Mouse (Mus musculus): ENCODE measurements around the gene Igfbp6.

The Igfbp6 gene

DNA sequence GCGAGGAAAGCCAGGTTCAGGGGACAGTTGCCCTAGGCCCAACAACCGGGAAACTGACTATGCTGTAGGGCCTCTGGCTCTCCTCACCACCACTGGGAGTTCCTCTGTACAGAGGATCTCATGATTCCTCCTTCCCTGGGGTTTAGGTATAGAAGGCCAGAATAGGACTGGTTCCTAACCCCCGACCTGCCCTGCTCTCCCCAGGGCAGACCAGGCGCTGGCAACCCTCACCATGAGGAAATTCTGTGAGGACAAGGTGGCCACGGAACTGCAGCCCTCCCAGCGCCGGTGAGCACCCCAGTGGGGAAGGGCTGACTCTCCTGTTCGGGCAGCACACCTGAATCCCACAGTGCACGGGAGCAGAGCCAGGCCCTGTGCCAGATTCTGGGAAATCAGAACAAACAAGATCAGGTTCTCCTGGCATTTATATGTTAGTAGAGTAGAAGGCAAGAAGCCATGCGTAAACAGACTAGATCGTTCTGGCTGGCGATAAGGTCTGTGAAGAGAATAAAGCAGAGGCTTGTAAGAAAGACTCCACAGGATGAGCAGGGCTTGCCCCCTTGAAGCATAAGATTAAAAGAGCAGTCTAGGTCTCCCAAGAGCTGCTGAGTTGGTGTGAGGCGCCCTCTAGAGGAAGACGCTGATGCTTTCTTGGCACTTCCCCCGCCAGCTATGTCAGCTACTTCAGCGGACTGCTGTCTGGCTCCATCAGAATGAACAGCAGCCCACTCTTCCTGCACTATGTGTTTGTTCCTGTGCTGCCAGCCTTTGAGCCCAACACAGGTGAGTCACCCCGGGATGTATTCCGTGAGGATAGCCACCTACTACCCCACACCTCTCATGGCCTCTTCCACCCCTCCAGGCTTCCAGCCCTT, 35.3 kb upstream of the Igfbp6 start:
- ATAC-seq (ENCODE audit: insufficient number of reproducible peaks, low FRiP score, low TSS enrichment): 0 out of 2 replicates have a peak, but pooled peaks have one; percentile 34

DNA sequence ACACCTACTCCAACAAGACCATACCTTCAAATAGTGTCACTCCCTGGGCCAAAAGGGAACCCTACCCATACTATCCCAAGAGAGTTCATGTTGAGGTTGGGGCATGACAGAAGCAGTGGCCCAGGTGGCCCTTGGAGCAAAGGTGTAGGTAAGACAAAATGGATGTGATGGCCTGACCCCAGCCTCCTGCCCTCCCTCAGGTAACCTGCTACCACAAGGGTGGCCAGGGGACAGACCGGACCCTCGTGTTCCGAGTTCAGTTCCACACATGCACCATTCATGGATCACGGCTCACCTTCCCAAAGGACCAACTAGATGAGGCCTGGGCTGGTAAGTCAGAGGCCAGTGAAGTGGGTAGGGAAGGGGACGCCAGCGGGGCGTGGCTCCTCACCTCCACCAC, 33.9 kb upstream of the Igfbp6 start:
- no peak for ATAC-seq (ENCODE audit: insufficient number of reproducible peaks, low FRiP score, low TSS enrichment)

DNA sequence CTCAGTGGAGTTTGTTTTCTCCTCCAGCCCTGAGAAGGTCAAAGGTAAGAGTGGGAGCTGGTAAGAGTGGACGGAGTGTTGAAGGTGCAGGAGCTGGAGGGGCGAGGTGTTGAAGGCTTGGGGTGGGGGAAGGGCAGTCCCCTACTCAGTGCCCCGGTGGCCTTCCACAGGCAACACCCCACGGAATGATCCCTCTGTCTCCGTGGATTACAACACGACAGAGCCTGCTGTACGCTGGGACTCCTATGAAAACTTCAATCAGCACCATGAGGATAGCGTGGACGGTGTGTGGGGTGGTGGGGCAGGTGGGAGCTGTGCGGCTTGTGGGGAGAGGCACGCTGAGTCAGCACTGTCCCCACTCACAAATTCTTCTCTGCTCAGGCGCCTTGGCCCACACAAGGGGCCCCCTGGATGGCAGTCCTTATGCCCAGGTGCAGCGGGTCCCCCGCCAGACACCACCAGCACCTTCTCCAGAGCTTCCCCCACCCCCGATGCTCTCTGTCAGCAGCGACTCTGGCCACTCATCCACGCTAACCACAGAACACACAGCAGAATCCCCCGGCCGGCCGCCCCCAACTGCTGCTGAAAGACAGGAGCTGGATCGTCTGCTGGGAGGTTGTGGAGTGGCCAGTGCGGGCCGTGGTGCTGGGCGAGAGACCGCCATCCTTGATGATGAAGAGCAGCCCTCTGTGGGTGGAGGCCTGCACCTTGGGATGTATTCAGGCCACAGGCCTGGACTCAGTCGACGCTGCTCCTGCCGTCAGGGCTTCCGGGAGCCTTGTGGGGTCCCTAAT, 33.3 kb upstream of the Igfbp6 start:
- no peak for ATAC-seq (ENCODE audit: insufficient number of reproducible peaks, low FRiP score, low TSS enrichment)

GRCm38 (mm10) chr15:102111495-102111829, 32.7 kb upstream of the Igfbp6 start:
- no peak for ATAC-seq (ENCODE audit: insufficient number of reproducible peaks, low FRiP score, low TSS enrichment)

GRCm38 (mm10) chr15:102112181-102112580, 32.0 kb upstream of the Igfbp6 start:
- ATAC-seq (ENCODE audit: insufficient number of reproducible peaks, low FRiP score, low TSS enrichment): no peak

DNA sequence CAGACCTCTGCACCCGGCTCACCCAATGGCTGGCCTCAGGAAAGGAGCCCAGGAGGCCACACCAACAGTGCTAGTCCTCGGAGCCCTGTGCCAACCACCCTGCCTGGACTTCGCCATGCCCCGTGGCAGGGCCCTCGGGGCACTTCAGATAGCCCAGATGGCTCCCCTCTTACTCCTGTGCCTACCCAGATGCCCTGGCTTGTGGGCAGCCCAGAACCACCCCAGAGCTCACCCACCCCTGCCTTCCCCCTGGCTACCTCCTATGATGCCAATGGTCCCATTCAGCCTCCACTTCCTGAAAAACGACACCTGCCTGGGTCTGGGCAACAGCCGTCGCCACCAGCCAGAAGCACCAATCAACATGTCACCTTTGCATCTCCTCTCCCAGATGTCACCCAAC, 31.3 kb upstream of the Igfbp6 start:
- ATAC-seq (ENCODE audit: insufficient number of reproducible peaks, low FRiP score, low TSS enrichment): no peak

DNA sequence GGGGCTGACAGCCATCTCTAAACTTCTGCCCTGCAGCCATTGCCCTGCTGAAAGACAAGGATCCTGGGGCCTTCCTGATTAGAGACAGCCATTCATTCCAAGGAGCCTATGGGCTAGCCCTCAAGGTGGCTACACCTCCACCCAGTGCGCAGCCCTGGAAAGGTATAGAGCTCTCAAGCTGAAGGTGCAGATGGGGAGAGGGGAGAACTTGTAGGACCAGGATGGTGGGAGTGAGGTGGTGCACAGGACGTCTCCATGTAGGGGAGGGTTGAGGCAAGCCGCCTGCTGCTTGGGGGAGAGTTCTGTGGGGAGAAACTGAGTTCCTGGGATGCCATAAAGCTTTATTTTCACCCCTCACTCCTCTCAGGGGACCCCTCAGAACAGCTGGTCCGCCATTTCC, 30.5 kb upstream of the Igfbp6 start:
- ATAC-seq (ENCODE audit: insufficient number of reproducible peaks, low FRiP score, low TSS enrichment): no peak

GRCm38 (mm10) chr15:102114651-102115260, 29.4 kb upstream of the Igfbp6 start:
- ATAC-seq (ENCODE audit: insufficient number of reproducible peaks, low FRiP score, low TSS enrichment): no peak

GRCm38 (mm10) chr15:102115731-102116231, 28.4 kb upstream of the Igfbp6 start:
- no peak for ATAC-seq (ENCODE audit: insufficient number of reproducible peaks, low FRiP score, low TSS enrichment)

- no peak for ATAC-seq (ENCODE audit: insufficient number of reproducible peaks, low FRiP score, low TSS enrichment)
Observed at GRCm38 (mm10) chr15:102116753-102117415, 27.3 kb upstream of the Igfbp6 start.

DNA sequence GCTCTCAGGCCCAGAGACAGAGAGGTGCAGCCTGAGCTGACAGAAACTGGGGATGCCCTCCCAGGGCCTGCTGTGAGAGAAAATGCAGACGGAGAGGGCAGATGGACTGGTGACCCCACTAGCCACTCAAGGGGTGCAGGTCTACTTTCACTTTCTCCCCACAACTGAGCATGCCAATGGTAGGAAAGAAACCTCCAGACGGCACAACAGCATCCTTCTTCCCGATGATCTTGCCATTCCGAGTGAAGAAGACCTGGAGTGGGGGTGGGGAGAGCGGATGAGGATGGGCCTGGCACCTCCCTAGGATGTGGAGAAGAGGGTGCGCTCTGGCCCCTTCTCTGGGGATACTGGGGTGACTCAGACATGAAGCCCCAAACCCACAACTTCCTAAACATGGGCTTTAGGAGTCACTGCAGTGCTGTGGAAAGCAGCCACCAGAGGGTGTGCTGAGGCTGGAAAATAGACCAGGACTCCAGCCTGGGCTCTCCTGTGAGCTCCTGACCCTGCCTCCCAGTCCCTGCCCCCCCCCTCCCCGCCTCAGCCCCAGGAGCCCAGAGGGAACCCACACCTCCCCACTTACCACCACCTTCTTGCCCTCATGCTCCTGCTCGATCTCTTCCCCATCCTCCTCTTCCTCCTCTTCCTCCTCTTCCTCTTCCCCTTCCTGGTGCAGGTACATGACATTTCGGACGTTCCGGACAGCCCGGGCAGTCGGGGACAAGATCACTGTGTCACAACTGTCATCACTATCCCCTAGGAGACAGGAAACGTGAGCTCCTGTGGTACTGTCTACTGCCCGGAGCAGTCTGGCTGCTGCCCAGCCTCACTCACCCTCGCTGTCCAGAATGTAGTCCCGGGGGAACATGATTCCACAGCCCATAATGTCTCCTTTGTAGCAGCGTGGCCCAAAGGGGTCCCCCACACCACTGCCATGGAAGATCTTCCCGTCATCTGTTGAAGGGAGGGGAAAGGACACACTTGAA, 26.4 kb upstream of the Igfbp6 start:
- no peak for ATAC-seq (ENCODE audit: insufficient number of reproducible peaks, low FRiP score, low TSS enrichment)

DNA sequence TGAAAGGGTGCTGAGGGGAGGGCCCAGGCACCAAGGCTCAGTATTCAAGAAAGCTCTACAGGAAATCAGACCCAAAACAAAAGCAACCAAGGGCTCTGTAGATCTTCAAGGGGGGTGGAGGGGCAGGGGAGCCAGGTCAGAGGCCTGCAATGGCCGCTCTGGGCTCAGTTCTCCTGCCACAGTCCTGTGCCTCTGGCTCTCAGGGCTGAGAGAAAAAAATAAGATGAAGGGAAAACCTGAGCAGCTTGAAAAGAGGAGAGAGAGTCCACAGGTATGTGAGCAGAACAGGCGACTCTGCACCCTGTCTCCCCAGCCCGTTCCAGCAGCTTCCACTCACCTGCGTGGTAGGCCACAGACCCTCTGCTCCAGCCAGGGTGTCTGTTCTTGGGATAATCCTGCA, 25.6 kb upstream of the Igfbp6 start:
- ATAC-seq (ENCODE audit: insufficient number of reproducible peaks, low FRiP score, low TSS enrichment): no peak

GRCm38 (mm10) chr15:102119121-102119830, 24.9 kb upstream of the Igfbp6 start:
- no peak for ATAC-seq (ENCODE audit: insufficient number of reproducible peaks, low FRiP score, low TSS enrichment)

GRCm38 (mm10) chr15:102119831-102120170, 24.4 kb upstream of the Igfbp6 start:
- peak; percentile 88 for ATAC-seq (ENCODE audit: insufficient number of reproducible peaks, low FRiP score, low TSS enrichment)

GRCm38 (mm10) chr15:102120530-102120929, 23.6 kb upstream of the Igfbp6 start:
- no peak for ATAC-seq (ENCODE audit: insufficient number of reproducible peaks, low FRiP score, low TSS enrichment)

- ATAC-seq (ENCODE audit: insufficient number of reproducible peaks, low FRiP score, low TSS enrichment): peak; percentile 20; the same call in 1 of the 2 replicates
Observed at GRCm38 (mm10) chr15:102126303-102126702, 17.9 kb upstream of the Igfbp6 start.

DNA sequence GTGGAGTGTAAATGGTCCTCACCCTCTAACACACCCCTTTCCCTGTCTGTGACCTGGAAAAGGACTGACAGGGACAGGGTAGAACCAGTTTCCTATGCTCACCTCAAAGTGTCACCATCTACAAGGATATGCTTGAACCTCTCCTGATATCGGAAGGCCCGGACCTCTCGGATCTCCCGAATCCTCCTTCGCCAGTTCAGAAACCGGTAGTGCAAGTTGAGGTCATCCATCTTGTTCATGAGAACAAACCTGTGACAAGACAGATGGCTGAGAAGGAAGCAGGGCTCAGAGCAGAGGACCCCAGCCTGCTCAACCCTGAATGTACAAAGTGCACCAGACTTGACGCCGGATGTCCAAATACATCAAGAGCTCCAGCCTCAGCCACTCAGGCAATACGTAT, 10.8 kb upstream of the Igfbp6 start:
- ATAC-seq (ENCODE audit: insufficient number of reproducible peaks, low FRiP score, low TSS enrichment): no peak

- ATAC-seq (ENCODE audit: insufficient number of reproducible peaks, low FRiP score, low TSS enrichment): no peak
Observed at GRCm38 (mm10) chr15:102134709-102135108, 9.5 kb upstream of the Igfbp6 start.
